Mouse (Mus musculus): ENCODE measurements around the gene Gfi1b. TPM values are rescaled to one million over a fixed set of nuclear protein-coding genes. Genes with fewer than 3 reads are reported as not detected.

Gfi1b gene
- polyA plus RNA-seq, 1 experiment from 2014 or later: not detected

- Histone ChIP-seq H3K36me3 (replicated peaks) (no peaks in the 10 kb centered on the region), H3K4me1 (no peaks in the 10 kb centered on the region), H3K9me3 (no peaks in the 10 kb centered on the region), H3K9ac (no peak overlapping the region), H3K27me3 (replicated peaks) (peaks cover 15% of the 10 kb centered on the region), H3K4me3 (no peak overlapping the region), H3K27ac (no peak overlapping the region), H3K4me2 (no peak overlapping the region)
- 88% methylated on average over 6 of the region's 6 CpGs for WGBS
- no peak for ATAC-seq (replicated peaks)
Measured at GRCm38 (mm10) chr2:28619369-28619768, 2.4 kb downstream of the Gfi1b start.

GRCm38 (mm10) chr2:28618777-28619336 is 2.9 kb downstream of the Gfi1b start:
- peaks cover 15% of the 10 kb centered on the region for H3K27me3 ChIP-seq (replicated peaks)
- ATAC-seq (replicated peaks): no peak
- no peak overlapping the region for H3K4me3 ChIP-seq
- H3K9me3 ChIP-seq: no peaks in the 10 kb centered on the region
- H3K27ac ChIP-seq: no peak overlapping the region
- 87% methylated on average over 6 of the region's 6 CpGs for WGBS
- no peaks in the 10 kb centered on the region for H3K4me1 ChIP-seq
- no peaks in the 10 kb centered on the region for H3K36me3 ChIP-seq (replicated peaks)
- H3K4me2 ChIP-seq: no peak overlapping the region
- no peak overlapping the region for H3K9ac ChIP-seq

GRCm38 (mm10) chr2:28617498-28618486 is 4.0 kb downstream of the Gfi1b start:
- Histone ChIP-seq H3K27ac (no peak overlapping the region), H3K36me3 (replicated peaks) (no peaks in the 10 kb centered on the region), H3K9ac (no peak overlapping the region), H3K27me3 (replicated peaks) (peaks cover 15% of the 10 kb centered on the region), H3K4me3 (no peak overlapping the region), H3K4me1 (no peaks in the 10 kb centered on the region), H3K9me3 (no peaks in the 10 kb centered on the region), H3K4me2 (no peak overlapping the region)
- ATAC-seq (replicated peaks): no peak
- WGBS: 80% methylated on average over 8 of the region's 8 CpGs

GRCm38 (mm10) chr2:28616874-28617273 is 4.9 kb downstream of the Gfi1b start:
- no peaks in the 10 kb centered on the region for H3K9me3 ChIP-seq
- no peak overlapping the region for H3K27ac ChIP-seq
- peaks cover 13% of the 10 kb centered on the region for H3K27me3 ChIP-seq (replicated peaks)
- no peak overlapping the region for H3K4me2 ChIP-seq
- no peaks in the 10 kb centered on the region for H3K4me1 ChIP-seq
- H3K9ac ChIP-seq: no peak overlapping the region
- H3K36me3 ChIP-seq (replicated peaks): no peaks in the 10 kb centered on the region
- ATAC-seq (replicated peaks): no peak
- WGBS: 78% methylated on average over 9 of the region's 9 CpGs
- H3K4me3 ChIP-seq: no peak overlapping the region

- H3K36me3 ChIP-seq (replicated peaks): no peaks in the 10 kb centered on the region
- 32% methylated on average over 5 of the region's 5 CpGs for WGBS
- no peak for ATAC-seq (replicated peaks)
- no peak overlapping the region for H3K4me2 ChIP-seq
- no peak overlapping the region for H3K4me3 ChIP-seq
- H3K9ac ChIP-seq: no peak overlapping the region
- no peaks in the 10 kb centered on the region for H3K9me3 ChIP-seq
- H3K27ac ChIP-seq: no peak overlapping the region
- H3K4me1 ChIP-seq: no peaks in the 10 kb centered on the region
- H3K27me3 ChIP-seq (replicated peaks): peaks cover 8% of the 10 kb centered on the region
Measured at GRCm38 (mm10) chr2:28616358-28616757, 5.4 kb downstream of the Gfi1b start.

- Histone ChIP-seq H3K4me2 (no peak overlapping the region), H3K27me3 (replicated peaks) (no peaks in the 10 kb centered on the region), H3K4me1 (no peaks in the 10 kb centered on the region), H3K9me3 (no peaks in the 10 kb centered on the region), H3K36me3 (replicated peaks) (no peaks in the 10 kb centered on the region), H3K9ac (no peak overlapping the region), H3K4me3 (no peak overlapping the region), H3K27ac (no peak overlapping the region)
- ATAC-seq (replicated peaks): no peak
- WGBS: 90% methylated on average over 10 of the region's 10 CpGs
Measured at GRCm38 (mm10) chr2:28613599-28613998, 8.2 kb downstream of the Gfi1b start.

- no peak for ATAC-seq (replicated peaks)
- H3K4me3 ChIP-seq: no peak overlapping the region
- H3K27ac ChIP-seq: no peak overlapping the region
- no peaks in the 10 kb centered on the region for H3K9me3 ChIP-seq
- 67% methylated on average over 10 of the region's 10 CpGs for WGBS
- H3K4me2 ChIP-seq: no peak overlapping the region
- H3K36me3 ChIP-seq (replicated peaks): no peaks in the 10 kb centered on the region
- no peak overlapping the region for H3K9ac ChIP-seq
- H3K27me3 ChIP-seq (replicated peaks): no peaks in the 10 kb centered on the region
- no peaks in the 10 kb centered on the region for H3K4me1 ChIP-seq
Measured at GRCm38 (mm10) chr2:28612436-28613063, 9.2 kb downstream of the Gfi1b start.

- H3K36me3 ChIP-seq (replicated peaks): no peaks in the 10 kb centered on the region
- H3K27me3 ChIP-seq (replicated peaks): no peaks in the 10 kb centered on the region
- no peaks in the 10 kb centered on the region for H3K4me1 ChIP-seq
- no peak overlapping the region for H3K4me3 ChIP-seq
- no peak overlapping the region for H3K9ac ChIP-seq
- no peak overlapping the region for H3K27ac ChIP-seq
- whole genome bisulfite sequencing: 82% methylated on average over 17 of the region's 17 CpGs
- H3K9me3 ChIP-seq: no peaks in the 10 kb centered on the region
- no peak overlapping the region for H3K4me2 ChIP-seq
- ATAC-seq (replicated peaks): no peak
Measured at GRCm38 (mm10) chr2:28611407-28611787, 10.4 kb downstream of the Gfi1b start.

- no peak overlapping the region for H3K27ac ChIP-seq
- H3K4me1 ChIP-seq: no peaks in the 10 kb centered on the region
- H3K27me3 ChIP-seq (replicated peaks): no peaks in the 10 kb centered on the region
- H3K4me3 ChIP-seq: no peak overlapping the region
- 62% methylated on average over 12 of the region's 12 CpGs for WGBS
- no peak for ATAC-seq (replicated peaks)
- no peak overlapping the region for H3K4me2 ChIP-seq
- no peaks in the 10 kb centered on the region for H3K9me3 ChIP-seq
- no peaks in the 10 kb centered on the region for H3K36me3 ChIP-seq (replicated peaks)
- no peak overlapping the region for H3K9ac ChIP-seq
Measured at GRCm38 (mm10) chr2:28610716-28611406, 10.9 kb downstream of the Gfi1b start.

GRCm38 (mm10) chr2:28609851-28610250 is 11.9 kb downstream of the Gfi1b start:
- Histone ChIP-seq H3K27ac (no peak overlapping the region), H3K27me3 (replicated peaks) (no peaks in the 10 kb centered on the region), H3K4me3 (no peak overlapping the region), H3K36me3 (replicated peaks) (no peaks in the 10 kb centered on the region), H3K4me1 (no peaks in the 10 kb centered on the region), H3K9me3 (no peaks in the 10 kb centered on the region), H3K9ac (no peak overlapping the region), H3K4me2 (no peak overlapping the region)
- no peak for ATAC-seq (replicated peaks)
- 89% methylated on average over 10 of the region's 10 CpGs for WGBS

GRCm38 (mm10) chr2:28607341-28608165 is 14.2 kb downstream of the Gfi1b start:
- H3K4me1 ChIP-seq: no peaks in the 10 kb centered on the region
- H3K4me2 ChIP-seq: no peak overlapping the region
- 54% methylated on average over 10 of the region's 10 CpGs for WGBS
- ATAC-seq (replicated peaks): no peak
- no peaks in the 10 kb centered on the region for H3K27me3 ChIP-seq (replicated peaks)
- no peaks in the 10 kb centered on the region for H3K9me3 ChIP-seq
- H3K4me3 ChIP-seq: no peak overlapping the region
- H3K27ac ChIP-seq: no peak overlapping the region
- H3K9ac ChIP-seq: no peak overlapping the region
- H3K36me3 ChIP-seq (replicated peaks): no peaks in the 10 kb centered on the region
